Mouse (Mus musculus) cerebellum, adult 11 months (tissue): ENCODE measurements at regions not wholly inside any gene's neighbourhood (a gene's known extent, or its start where the extent isn't known, plus 50 kb on each side); places are given as distances from the start of the nearest gene placed in this dataset.
"Not testable (repeated sequence)": the region's sequence is repeated elsewhere in the genome, so short reads cannot be mapped to it uniquely, and the experiment has no call there.

Experiments used
- DNase-seq: peaks from one replicate; pipeline ENCODE4 v3.0.0; 2022

- DNase-seq, result not testable (repeated sequence)
Measured at GRCm38 (mm10) chr16:21102033-21102432, 51.8 kb downstream of the Teddm3 start.

- DNase-seq, result not testable (repeated sequence)
Measured at GRCm38 (mm10) chr16:21100126-21100525, 53.7 kb downstream of the Teddm3 start.

GRCm38 (mm10) chr16:21074779-21075148, 79.0 kb downstream of the Teddm3 start:
- DNase-seq, result no peak

- DNase-seq, result not testable (repeated sequence)
Measured at GRCm38 (mm10) chr16:21074082-21074778, 79.6 kb downstream of the Teddm3 start.

- DNase-seq, result no peak
Measured at GRCm38 (mm10) chr16:21060211-21060610, 93.6 kb downstream of the Teddm3 start.

GRCm38 (mm10) chr16:21054772-21055171, 99.0 kb downstream of the Teddm3 start:
- DNase-seq, result no peak

- DNase-seq, result not testable (repeated sequence)
Measured at GRCm38 (mm10) chr16:21022087-21022486, 131.7 kb downstream of the Teddm3 start.

GRCm38 (mm10) chr16:21004871-21005270, 148.9 kb downstream of the Teddm3 start:
- no peak for DNase-seq

- no peak for DNase-seq
Measured at GRCm38 (mm10) chr16:21001126-21001525, 152.7 kb downstream of the Teddm3 start.

GRCm38 (mm10) chr16:20990524-20990923, 163.3 kb downstream of the Teddm3 start:
- DNase-seq, result no peak

GRCm38 (mm10) chr16:20975406-20975805, 178.4 kb downstream of the Teddm3 start:
- no peak for DNase-seq

- DNase-seq, result no peak
Measured at GRCm38 (mm10) chr16:20972442-20972841, 181.4 kb downstream of the Teddm3 start.

- peak; percentile 2 for DNase-seq
Measured at GRCm38 (mm10) chr16:20958905-20959304, 194.9 kb downstream of the Teddm3 start.

- DNase-seq, result no peak
Measured at GRCm38 (mm10) chr16:20936722-20937121, 202.4 kb upstream of the Thpo start.

- not testable (repeated sequence) for DNase-seq
Measured at GRCm38 (mm10) chr16:20934846-20935245, 200.5 kb upstream of the Thpo start.

GRCm38 (mm10) chr16:20930003-20930402, 195.7 kb upstream of the Thpo start:
- not testable (repeated sequence) for DNase-seq

GRCm38 (mm10) chr16:20925776-20926175, 191.5 kb upstream of the Thpo start:
- not testable (repeated sequence) for DNase-seq

- not testable (repeated sequence) for DNase-seq
Measured at GRCm38 (mm10) chr16:20910864-20911263, 176.6 kb upstream of the Thpo start.

GRCm38 (mm10) chr16:20908467-20909351, 174.4 kb upstream of the Thpo start:
- DNase-seq, result not testable (repeated sequence)

GRCm38 (mm10) chr16:20895734-20896133, 161.4 kb upstream of the Thpo start:
- DNase-seq, result no peak

GRCm38 (mm10) chr16:20871726-20872125, 137.4 kb upstream of the Thpo start:
- DNase-seq, result no peak

GRCm38 (mm10) chr16:20866771-20867170, 132.5 kb upstream of the Thpo start:
- DNase-seq, result no peak

- no peak for DNase-seq
Measured at GRCm38 (mm10) chr16:20861256-20861655, 126.9 kb upstream of the Thpo start.

GRCm38 (mm10) chr16:20860606-20861005, 126.3 kb upstream of the Thpo start:
- not testable (repeated sequence) for DNase-seq
